Mouse (Mus musculus): ENCODE data around the gene Ptprk.

GRCm38 (mm10) chr10:28299207-28299606 is 224.6 kb downstream of the Ptprk start:
- TF ChIP-seq CTCF (IDR thresholded peaks at IDR 0.05) (no peak), EP300 (IDR thresholded peaks at IDR 0.05) (no peak)

All from lung, postnatal 0 days (tissue).